Mouse (Mus musculus): ENCODE measurements around the gene Nol12.

- TF ChIP-seq CTCF (IDR thresholded peaks at IDR 0.05; ENCODE audit: low read depth) (no peak), EP300 (IDR thresholded peaks at IDR 0.05; ENCODE audit: low read depth) (no peak)
Measured at GRCm38 (mm10) chr15:78925129-78925528, 9.6 kb upstream of the Nol12 start.

Data from liver, postnatal 0 days (tissue).